Mouse (Mus musculus) embryonic facial prominence, embryonic 14.5 days (tissue): ENCODE measurements around the gene Utp4. TPM values are rescaled to one million over a fixed set of nuclear protein-coding genes. Genes with fewer than 3 reads are reported as not detected.

ENCODE experiments used
- ATAC-seq: fragments of 200-750 bp; cut with Nextera tagmentation; 2 replicates; pipeline ENCODE4 v1.8.0; 2017; ENCODE audit warnings: low read depth, moderate number of reproducible peaks, moderate TSS enrichment
- DNase-seq: peaks from one replicate; pipeline ENCODE4 v3.0.0-alpha.2; 2015; ENCODE audit warnings: low spot score
- H3K27ac ChIP-seq: fragments of 300-500 bp; sonication (generic); replicated peaks from 2 replicates; pipeline ENCODE4 v1.5.1; 2014; ENCODE audit warnings: low read depth, mild to moderate bottlenecking, low read length, moderate library complexity
- H3K27me3 ChIP-seq: fragments of 300-500 bp; sonication (generic); replicated peaks from 2 replicates; pipeline ENCODE4 v1.6.1; 2014; ENCODE audit warnings: low read length; ENCODE audit not compliant: control insufficient read depth, insufficient read depth
- H3K36me3 ChIP-seq: fragments of 300-500 bp; sonication (generic); 2 replicates; pipeline ENCODE4 v1.6.1; 2014; ENCODE audit warnings: low read length, mixed read lengths; ENCODE audit not compliant: control insufficient read depth, insufficient read depth
- H3K4me1 ChIP-seq: fragments of 300-500 bp; sonication (generic); 2 replicates; pipeline ENCODE4 v1.6.1; 2014; ENCODE audit warnings: antibody characterized with exemption, low read length; ENCODE audit not compliant: control insufficient read depth, insufficient read depth
- H3K4me2 ChIP-seq: fragments of 300-500 bp; sonication (generic); 2 replicates; pipeline ENCODE4 v1.6.1; 2014; ENCODE audit warnings: low read depth, mild to moderate bottlenecking, low read length, moderate library complexity, mixed read lengths
- H3K4me3 ChIP-seq: fragments of 300-500 bp; sonication (generic); 2 replicates; pipeline ENCODE4 v1.5.1; 2014; ENCODE audit warnings: low read depth, mild to moderate bottlenecking, low read length
- H3K9ac ChIP-seq: fragments of 300-500 bp; sonication (generic); 2 replicates; pipeline ENCODE4 v1.6.1; 2014; ENCODE audit warnings: low read depth, mild to moderate bottlenecking, low read length, moderate library complexity, mixed read lengths
- H3K9me3 ChIP-seq: fragments of 300-500 bp; sonication (generic); 2 replicates; pipeline ENCODE4 v1.6.1; 2016; ENCODE audit warnings: low read length; ENCODE audit not compliant: control insufficient read depth
- WGBS: fragments of 180-500 bp; shearing (Covaris S2); extraction: QIAGEN DNeasy Blood & Tissue Kit; methylation state at CpG from one replicate; pipeline ENCODE4 v1.1.7; 2014; 5-methylcytosine and 5-hydroxymethylcytosine counted together
- polyA plus RNA-seq: library from polyadenylated mRNA; unstranded; fragments of >200 nt; fragmentation: Nextera tagmentation; extraction: Ambion mirVana; gene quantifications from 2 replicates; pipeline ENCODE4 v1.2.1, GENCODE M21; 2014

Gene Utp4
- polyA plus RNA-seq, 1 experiment from 2014 or later = 60.4 TPM

DNA sequence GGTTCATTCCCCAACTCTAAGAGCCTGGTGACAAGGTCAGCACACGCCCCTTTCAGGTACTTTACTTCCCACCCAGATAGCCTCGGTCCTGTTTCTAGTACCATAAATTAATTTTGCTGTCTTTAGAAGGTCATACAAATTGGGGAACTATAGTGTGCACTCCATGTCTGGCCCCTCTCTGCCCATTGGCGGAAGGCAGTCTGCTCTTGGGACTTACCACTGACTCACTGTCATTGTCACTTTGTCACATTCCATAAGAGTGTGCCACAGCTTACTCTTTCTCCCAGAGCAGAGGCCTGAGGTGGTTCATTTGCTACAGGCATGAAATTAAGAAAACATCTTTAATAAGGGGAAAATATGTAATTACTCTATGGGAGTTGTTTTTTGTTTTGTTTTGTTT is 64.8 kb downstream of the Utp4 start:
- no peak for DNase-seq
- Histone ChIP-seq H3K27me3 (no peaks in the 10 kb centered on the region), H3K9ac (no peak overlapping the region), H3K4me2 (no peak overlapping the region), H3K9me3 (no peaks in the 10 kb centered on the region), H3K4me3 (no peak overlapping the region), H3K36me3 (no peaks in the 10 kb centered on the region), H3K27ac (no peak overlapping the region), H3K4me1 (peaks cover 6% of the 10 kb centered on the region; the same call in 1 of the 2 replicates)
- ATAC-seq = no peak
- WGBS = 89% methylated on average over 3 of the region's 3 CpGs

DNA sequence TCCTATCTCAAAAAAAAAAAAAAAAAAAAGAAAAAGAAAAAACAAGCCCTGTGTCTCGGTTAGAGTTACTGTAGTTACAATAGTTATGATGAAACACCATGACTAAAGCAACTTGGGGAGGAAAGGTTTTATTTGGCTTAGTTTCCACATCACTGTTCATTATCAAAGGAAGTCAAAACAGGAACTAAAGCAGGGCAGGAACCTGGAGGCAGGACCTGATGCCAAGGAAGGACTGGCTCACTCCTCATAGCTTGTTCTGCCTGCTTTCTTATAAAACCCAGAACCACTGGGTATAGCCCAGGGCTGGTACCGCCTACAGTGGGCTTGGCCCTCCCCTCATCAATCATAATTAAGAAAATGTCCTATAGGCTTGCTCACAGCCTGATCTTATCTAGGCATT is 66.2 kb downstream of the Utp4 start:
- 84% methylated on average over 2 of the region's 2 CpGs for WGBS
- no peak overlapping the region for H3K9ac ChIP-seq
- H3K27me3 ChIP-seq = no peaks in the 10 kb centered on the region
- ATAC-seq (no peak), DNase-seq (no peak)
- H3K4me1 ChIP-seq = peaks cover 6% of the 10 kb centered on the region; the same call in 1 of the 2 replicates
- no peak overlapping the region for H3K4me2 ChIP-seq
- H3K27ac ChIP-seq = no peak overlapping the region
- no peaks in the 10 kb centered on the region for H3K9me3 ChIP-seq
- H3K4me3 ChIP-seq = no peak overlapping the region
- H3K36me3 ChIP-seq = no peaks in the 10 kb centered on the region

DNA sequence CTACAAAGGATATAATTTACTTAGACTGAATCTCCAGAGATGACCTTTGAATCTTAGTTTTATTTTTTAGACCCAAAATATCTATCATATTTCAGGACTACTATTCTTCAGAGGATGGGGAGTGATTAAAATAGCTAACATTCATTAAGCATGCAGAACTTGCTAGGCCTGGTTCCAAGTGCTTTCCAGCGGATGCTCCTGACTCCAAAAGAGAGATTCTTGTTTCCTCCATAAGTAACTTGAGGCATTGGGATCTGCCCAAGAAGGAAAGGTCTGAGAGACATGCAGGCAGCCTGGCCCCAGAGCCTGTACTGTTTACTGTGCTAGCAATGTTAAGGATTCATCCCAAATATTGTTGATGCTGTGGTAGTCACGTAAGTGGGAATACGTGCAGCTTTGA is 68.9 kb downstream of the Utp4 start:
- Histone ChIP-seq H3K27me3 (no peaks in the 10 kb centered on the region), H3K36me3 (no peaks in the 10 kb centered on the region), H3K9me3 (no peaks in the 10 kb centered on the region), H3K27ac (no peak overlapping the region), H3K4me3 (no peak overlapping the region), H3K9ac (no peak overlapping the region), H3K4me1 (peaks cover 6% of the 10 kb centered on the region; the same call in 1 of the 2 replicates), H3K4me2 (no peak overlapping the region)
- ATAC-seq (no peak), DNase-seq (peak; percentile 69)
- 67% methylated on average over 3 of the region's 3 CpGs for WGBS

DNA sequence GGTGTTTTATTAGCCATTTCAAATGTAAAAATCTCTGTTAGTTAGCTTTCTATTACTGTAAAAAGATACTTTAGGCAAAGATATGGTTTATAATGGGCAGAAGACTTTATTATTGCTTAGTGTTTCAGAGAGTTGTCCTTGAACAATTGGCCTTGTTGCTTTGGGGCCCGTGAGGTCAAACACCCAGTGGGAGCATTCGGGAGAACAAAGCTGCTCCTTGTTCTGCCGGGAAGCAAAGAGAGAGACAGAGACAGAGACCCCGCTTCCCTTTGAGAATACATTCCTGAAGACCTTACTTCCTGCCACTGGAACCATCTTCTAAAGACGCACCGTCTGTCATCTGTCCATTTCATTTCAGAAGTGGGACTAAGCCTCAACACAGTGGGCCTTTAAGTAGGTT is 69.9 kb downstream of the Utp4 start:
- H3K4me2 ChIP-seq = no peak overlapping the region
- no peaks in the 10 kb centered on the region for H3K27me3 ChIP-seq
- 31% methylated on average over 6 of the region's 6 CpGs for WGBS
- H3K4me3 ChIP-seq = no peak overlapping the region
- no peak for ATAC-seq
- H3K4me1 ChIP-seq = peaks cover 6% of the 10 kb centered on the region; the same call in 1 of the 2 replicates
- H3K9me3 ChIP-seq = no peaks in the 10 kb centered on the region
- no peaks in the 10 kb centered on the region for H3K36me3 ChIP-seq
- no peak overlapping the region for H3K27ac ChIP-seq
- DNase-seq = no peak
- H3K9ac ChIP-seq = no peak overlapping the region

DNA sequence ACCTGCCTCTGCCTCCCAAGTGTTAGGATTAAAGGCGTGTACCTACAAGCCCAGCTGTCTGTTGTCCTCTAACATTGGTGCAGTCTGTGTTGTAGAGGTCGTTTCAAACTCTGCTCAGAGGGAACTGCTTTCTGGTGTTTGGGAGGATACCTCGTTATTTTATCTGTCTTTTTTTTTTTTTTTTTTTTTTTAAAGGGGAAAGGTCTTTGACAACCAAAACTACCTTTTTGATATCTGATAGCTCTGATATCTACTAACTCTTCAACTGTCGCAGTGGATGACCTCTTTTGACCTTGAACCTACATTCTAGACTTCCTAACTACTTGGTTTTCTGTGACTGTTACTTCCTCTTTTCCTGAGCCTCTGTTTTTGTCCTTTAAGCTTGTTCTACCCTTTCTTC is 71.1 kb downstream of the Utp4 start:
- no peak overlapping the region for H3K27ac ChIP-seq
- DNase-seq (no peak), ATAC-seq (no peak)
- H3K4me2 ChIP-seq = no peak overlapping the region
- 54% methylated on average over 4 of the region's 4 CpGs for WGBS
- no peaks in the 10 kb centered on the region for H3K9me3 ChIP-seq
- H3K4me1 ChIP-seq = peaks cover 6% of the 10 kb centered on the region; the same call in 1 of the 2 replicates
- no peaks in the 10 kb centered on the region for H3K27me3 ChIP-seq
- no peak overlapping the region for H3K4me3 ChIP-seq
- H3K9ac ChIP-seq = no peak overlapping the region
- H3K36me3 ChIP-seq = no peaks in the 10 kb centered on the region

DNA sequence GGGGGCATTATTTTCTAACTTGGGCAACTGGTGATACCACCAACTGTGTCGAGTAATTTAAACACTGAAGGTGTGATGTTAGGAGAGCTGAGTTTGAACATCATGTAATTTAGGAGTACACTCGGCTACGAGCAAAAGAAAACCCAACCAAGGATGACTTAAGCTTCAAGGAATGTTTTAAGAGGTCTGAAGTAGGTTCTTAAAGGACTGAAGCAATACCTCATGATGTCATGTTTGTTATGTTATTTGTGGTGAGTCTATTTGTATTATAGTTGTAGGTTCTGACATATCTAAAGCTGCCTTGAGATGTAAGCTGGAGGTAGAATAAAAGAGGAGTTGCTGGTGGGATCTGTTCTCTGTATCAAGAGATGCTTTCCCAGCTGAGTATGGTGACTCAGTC is 76.5 kb downstream of the Utp4 start:
- no peak for DNase-seq
- Histone ChIP-seq H3K4me2 (no peak overlapping the region), H3K9ac (no peak overlapping the region), H3K36me3 (no peaks in the 10 kb centered on the region), H3K4me3 (no peak overlapping the region), H3K4me1 (0 out of 2 replicates have a peak, but pooled peaks cover 4% of the 10 kb centered on the region), H3K9me3 (no peaks in the 10 kb centered on the region), H3K27me3 (no peaks in the 10 kb centered on the region), H3K27ac (no peak overlapping the region)
- 76% methylated on average over 3 of the region's 3 CpGs for WGBS
- ATAC-seq = no peak

DNA sequence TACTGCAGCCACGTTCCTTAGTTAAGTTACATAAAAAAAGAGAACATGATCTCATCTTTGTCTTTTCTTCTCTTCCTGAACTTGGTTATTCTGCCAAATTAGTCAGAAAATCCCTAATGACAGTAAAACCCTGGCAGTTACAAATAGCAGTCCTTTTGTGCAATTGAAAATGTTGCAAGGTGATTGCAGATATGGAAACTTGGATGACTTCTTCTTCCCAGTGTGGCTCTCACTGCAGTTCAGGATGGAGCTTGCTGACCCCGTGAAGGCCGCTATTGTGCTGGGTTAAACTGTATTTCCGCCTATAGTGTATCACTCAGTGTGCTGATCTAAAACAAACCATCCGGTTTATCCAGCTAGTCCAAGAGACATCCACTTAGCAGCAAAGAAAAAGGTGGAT is 78.5 kb downstream of the Utp4 start:
- DNase-seq (peak; percentile 29), ATAC-seq (no peak)
- Histone ChIP-seq H3K9me3 (no peaks in the 10 kb centered on the region), H3K9ac (no peak overlapping the region), H3K4me1 (0 out of 2 replicates have a peak, but pooled peaks cover 11% of the 10 kb centered on the region), H3K27me3 (no peaks in the 10 kb centered on the region), H3K4me3 (no peak overlapping the region), H3K4me2 (no peak overlapping the region), H3K27ac (0 out of 2 replicates have a peak overlapping the region, but pooled peaks have one; percentile 23), H3K36me3 (no peaks in the 10 kb centered on the region)
- WGBS = 58% methylated on average over 5 of the region's 5 CpGs

Other genes starting within 250 kb of the Utp4 start
- 6.1 and 7.2 TPM in 2 replicates for gene Tango6, start 210.6 kb upstream of the Utp4 start, polyA plus RNA-seq
- gene Has3, start 23.4 kb upstream of the Utp4 start, polyA plus RNA-seq = 0.70 and 0.77 TPM in 2 replicates
- gene Sntb2, start 42.1 kb downstream of the Utp4 start, polyA plus RNA-seq = 16.3 and 18.5 TPM in 2 replicates
- gene Vps4a, start 137.6 kb downstream of the Utp4 start, polyA plus RNA-seq = 71.3 and 78.2 TPM in 2 replicates
- 30.5 and 31.7 TPM in 2 replicates for gene Pdf, start 155.0 kb downstream of the Utp4 start, polyA plus RNA-seq
- gene Cog8, start 163.1 kb downstream of the Utp4 start, polyA plus RNA-seq = 32.8 and 39.0 TPM in 2 replicates
- 97.3 and 98.4 TPM in 2 replicates for gene Nip7, start 163.2 kb downstream of the Utp4 start, polyA plus RNA-seq
- gene Tmed6, start 172.0 kb downstream of the Utp4 start, polyA plus RNA-seq = not detected in 2 replicates
- 14.8 and 15.1 TPM in 2 replicates for gene Terf2, start 202.9 kb downstream of the Utp4 start, polyA plus RNA-seq